Mouse (Mus musculus) spleen, adult 2 months (tissue): ENCODE results near the gene Mgll.

Source experiments
- CTCF ChIP-seq: fragments of 200-500 bp; IDR thresholded peaks from 2 replicates; pipeline ENCODE4 v1.5.1; 2011; ENCODE audit warnings: mild to moderate bottlenecking, inconsistent platforms; ENCODE audit not compliant: insufficient read depth, insufficient read length, insufficient replicate concordance; ENCODE audit errors: extremely low read depth
- POLR2A ChIP-seq: fragments of 200-500 bp; IDR thresholded peaks from 2 replicates; pipeline ENCODE4 v1.6.1; 2011; ENCODE audit warnings: low read depth, low read length, inconsistent platforms

DNA sequence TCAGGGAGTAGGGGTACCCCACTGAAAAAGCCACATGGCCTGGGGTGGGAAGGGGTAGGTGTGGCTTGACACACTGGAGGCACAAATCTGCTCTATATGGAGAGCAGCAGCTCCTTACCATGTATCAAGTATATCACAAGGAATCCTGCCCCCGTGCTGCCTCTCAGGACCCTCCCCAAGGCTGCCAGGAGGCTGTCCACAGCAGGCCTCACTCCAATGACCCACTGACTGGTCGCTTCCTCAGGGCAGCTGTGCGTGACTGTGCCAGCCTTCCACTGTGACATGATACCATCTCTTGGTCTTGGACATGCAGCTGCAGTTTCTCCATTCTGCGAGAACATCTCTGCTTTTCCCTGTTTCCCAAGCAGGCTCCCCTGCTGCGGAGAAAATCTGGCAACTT, 20.5 kb upstream of the Mgll start:
- TF ChIP-seq POLR2A (no peak), CTCF (no peak)
